ENCODE assay signal across 16 mouse cellular contexts in the genomic region with DNA sequence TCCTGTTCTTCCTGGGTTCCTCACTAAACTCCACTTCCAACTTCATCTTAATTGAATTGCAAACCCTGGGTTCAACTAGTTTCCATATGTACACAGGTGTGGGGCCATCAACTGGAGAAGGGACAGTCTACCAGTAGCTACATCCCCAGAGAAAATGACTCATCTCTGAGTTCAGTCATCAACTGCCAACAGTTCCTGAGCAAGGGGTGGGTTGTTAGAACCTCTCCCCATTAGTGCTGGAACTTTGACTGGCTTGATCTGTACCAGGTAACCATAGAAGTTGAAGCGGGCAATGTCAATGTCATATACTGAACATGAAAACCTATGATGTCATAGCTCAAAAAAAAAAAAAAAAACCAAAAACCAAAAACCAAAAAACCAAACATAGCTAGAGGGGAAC.
"Had no signal": no experiment of that assay in that cellular context is flagged by ENCODE, and none has a peak within 500 bp of the region (broad histone marks: within the 10 kb centered on the region; RNA-seq: fewer than 3 reads in every experiment).

No protein-coding gene starts in this region.

- H3K27ac ChIP-seq: neural tube, embryonic 13.5 days; neural tube, embryonic 15.5 days; stomach, embryonic 15.5 days; stomach, postnatal 0 days had no signal

- DNase-seq: retina, postnatal 1 day; right cerebral cortex, adult 18-20 months; right cerebral cortex, postnatal 14 days; right cerebral cortex, postnatal 25 days; right cerebral cortex, postnatal 4 days; spleen, adult 18-20 months; thymus, adult 18-20 months; thymus, adult 2 months; thymus, postnatal 14 days; thymus, postnatal 25 days; thymus, postnatal 36 days; thymus, postnatal 4 days had no signal

- H3K27me3 ChIP-seq: neural tube, embryonic 13.5 days; neural tube, embryonic 15.5 days; stomach, embryonic 15.5 days had no signal

- H3K4me1 ChIP-seq: neural tube, embryonic 13.5 days; neural tube, embryonic 15.5 days; stomach, embryonic 15.5 days had no signal

- H3K9me3 ChIP-seq: neural tube, embryonic 13.5 days; neural tube, embryonic 15.5 days; stomach, embryonic 15.5 days had no signal

- H3K4me3 ChIP-seq: neural tube, embryonic 13.5 days; neural tube, embryonic 15.5 days; stomach, embryonic 15.5 days had no signal

- H3K36me3 ChIP-seq: neural tube, embryonic 13.5 days; neural tube, embryonic 15.5 days; stomach, embryonic 15.5 days had no signal

- H3K9ac ChIP-seq: neural tube, embryonic 13.5 days; neural tube, embryonic 15.5 days; stomach, embryonic 15.5 days had no signal

- H3K4me2 ChIP-seq: neural tube, embryonic 13.5 days; neural tube, embryonic 15.5 days; stomach, embryonic 15.5 days had no signal
